Mouse (Mus musculus) kidney, adult 2 months (tissue): Measurements from ENCODE around the gene Ppp2r2c.

Source experiments
- CTCF ChIP-seq: fragments of 200-500 bp; conservative IDR thresholded peaks from 2 replicates; pipeline ENCODE4 v1.5.1; 2011; ENCODE audit warnings: low read depth, mild to moderate bottlenecking, control low read depth, low read length, moderate library complexity, mixed read lengths; ENCODE audit not compliant: insufficient read depth, insufficient read length
- POLR2A ChIP-seq: fragments of 200-500 bp; IDR thresholded peaks from one replicate; pipeline ENCODE4 v1.6.1; 2011; ENCODE audit warnings: low read depth, low read length, control low read depth

- TF ChIP-seq CTCF (no peak), POLR2A (no peak)
Measured at GRCm38 (mm10) chr5:36929376-36929775, 61.1 kb downstream of the Ppp2r2c start.
